Mouse (Mus musculus): ENCODE data around the gene Plxna1. TPM values are rescaled to one million over a fixed set of nuclear protein-coding genes. Genes with fewer than 3 reads are reported as not detected.

Gene Plxna1
- polyA plus RNA-seq, 1 experiment from 2014 or later, result 21.6 TPM

GRCm38 (mm10) chr6:89397919-89398318 is 35.5 kb upstream of the Plxna1 start:
- no peak overlapping the region for H3K4me2 ChIP-seq (ENCODE audit: low read length)
- WGBS, result 85% methylated on average over 4 of the region's 4 CpGs
- H3K9me3 ChIP-seq (ENCODE audit: control insufficient read depth, low read length), result no peaks in the 10 kb centered on the region
- no peak overlapping the region for H3K9ac ChIP-seq (ENCODE audit: low read depth, low read length)
- H3K4me1 ChIP-seq (ENCODE audit: control insufficient read depth, insufficient read depth, low read depth, low read length), result no peaks in the 10 kb centered on the region
- no peak overlapping the region for H3K27ac ChIP-seq (ENCODE audit: low read depth, low read length)
- no peak for ATAC-seq
- H3K27me3 ChIP-seq (replicated peaks; ENCODE audit: control insufficient read depth, insufficient read depth, low read length), result no peaks in the 10 kb centered on the region
- no peaks in the 10 kb centered on the region for H3K36me3 ChIP-seq (ENCODE audit: control insufficient read depth, insufficient read depth, low read length)
- H3K4me3 ChIP-seq (ENCODE audit: low read length), result no peak overlapping the region

- WGBS, result 84% methylated on average over 2 of the region's 2 CpGs
- H3K36me3 ChIP-seq (ENCODE audit: control insufficient read depth, insufficient read depth, low read length), result no peaks in the 10 kb centered on the region
- no peak overlapping the region for H3K27ac ChIP-seq (ENCODE audit: low read depth, low read length)
- H3K9me3 ChIP-seq (ENCODE audit: control insufficient read depth, low read length), result no peaks in the 10 kb centered on the region
- no peak overlapping the region for H3K4me3 ChIP-seq (ENCODE audit: low read length)
- no peak overlapping the region for H3K4me2 ChIP-seq (ENCODE audit: low read length)
- no peak overlapping the region for H3K9ac ChIP-seq (ENCODE audit: low read depth, low read length)
- no peaks in the 10 kb centered on the region for H3K27me3 ChIP-seq (replicated peaks; ENCODE audit: control insufficient read depth, insufficient read depth, low read length)
- ATAC-seq, result no peak
- H3K4me1 ChIP-seq (ENCODE audit: control insufficient read depth, insufficient read depth, low read depth, low read length), result no peaks in the 10 kb centered on the region
Measured at GRCm38 (mm10) chr6:89393820-89394219, 31.4 kb upstream of the Plxna1 start.

DNA sequence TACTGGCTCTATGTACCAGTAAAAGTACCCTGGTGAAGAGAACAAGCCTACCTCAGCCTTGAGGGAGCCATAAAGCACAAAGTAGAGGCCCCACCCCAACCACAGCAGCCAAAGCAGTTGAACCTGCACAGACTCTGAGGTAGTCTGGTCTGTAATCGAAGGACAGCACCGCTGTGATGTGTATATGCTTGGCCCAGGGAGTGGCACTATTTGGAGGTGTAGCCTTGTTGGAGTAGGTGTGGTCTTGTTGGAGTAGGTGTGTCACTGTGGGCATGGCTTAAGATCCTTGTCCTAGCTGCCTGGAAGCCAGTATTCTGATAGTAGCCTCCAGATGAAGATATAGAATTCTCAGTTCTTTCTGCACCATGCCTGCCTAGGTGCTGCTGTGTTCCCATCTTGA is 29.8 kb upstream of the Plxna1 start:
- no peaks in the 10 kb centered on the region for H3K27me3 ChIP-seq (replicated peaks; ENCODE audit: control insufficient read depth, insufficient read depth, low read length)
- ATAC-seq, result no peak
- H3K4me1 ChIP-seq (ENCODE audit: control insufficient read depth, insufficient read depth, low read depth, low read length), result no peaks in the 10 kb centered on the region
- no peaks in the 10 kb centered on the region for H3K36me3 ChIP-seq (ENCODE audit: control insufficient read depth, insufficient read depth, low read length)
- 97% methylated on average over 2 of the region's 2 CpGs for WGBS
- H3K4me2 ChIP-seq (ENCODE audit: low read length), result no peak overlapping the region
- H3K9ac ChIP-seq (ENCODE audit: low read depth, low read length), result no peak overlapping the region
- H3K4me3 ChIP-seq (ENCODE audit: low read length), result no peak overlapping the region
- H3K27ac ChIP-seq (ENCODE audit: low read depth, low read length), result no peak overlapping the region
- H3K9me3 ChIP-seq (ENCODE audit: control insufficient read depth, low read length), result no peaks in the 10 kb centered on the region

- Histone ChIP-seq H3K36me3 (ENCODE audit: control insufficient read depth, insufficient read depth, low read length) (no peaks in the 10 kb centered on the region), H3K9ac (ENCODE audit: low read depth, low read length) (no peak overlapping the region), H3K27me3 (replicated peaks; ENCODE audit: control insufficient read depth, insufficient read depth, low read length) (no peaks in the 10 kb centered on the region), H3K4me2 (ENCODE audit: low read length) (no peak overlapping the region), H3K4me1 (ENCODE audit: control insufficient read depth, insufficient read depth, low read depth, low read length) (no peaks in the 10 kb centered on the region), H3K27ac (ENCODE audit: low read depth, low read length) (no peak overlapping the region), H3K9me3 (ENCODE audit: control insufficient read depth, low read length) (no peaks in the 10 kb centered on the region), H3K4me3 (ENCODE audit: low read length) (no peak overlapping the region)
- 50% methylated on average over 7 of the region's 7 CpGs for WGBS
- ATAC-seq, result 0 out of 2 replicates have a peak, but pooled peaks have one; percentile 58
Measured at GRCm38 (mm10) chr6:89389771-89390170, 27.4 kb upstream of the Plxna1 start.

GRCm38 (mm10) chr6:89386956-89387355 is 24.5 kb upstream of the Plxna1 start:
- Histone ChIP-seq H3K4me2 (ENCODE audit: low read length) (no peak overlapping the region), H3K9me3 (ENCODE audit: control insufficient read depth, low read length) (no peaks in the 10 kb centered on the region), H3K27me3 (replicated peaks; ENCODE audit: control insufficient read depth, insufficient read depth, low read length) (no peaks in the 10 kb centered on the region), H3K9ac (ENCODE audit: low read depth, low read length) (no peak overlapping the region), H3K36me3 (ENCODE audit: control insufficient read depth, insufficient read depth, low read length) (no peaks in the 10 kb centered on the region), H3K4me1 (ENCODE audit: control insufficient read depth, insufficient read depth, low read depth, low read length) (no peaks in the 10 kb centered on the region), H3K27ac (ENCODE audit: low read depth, low read length) (no peak overlapping the region), H3K4me3 (ENCODE audit: low read length) (no peak overlapping the region)
- no peak for ATAC-seq
- WGBS, result 86% methylated on average over 1 of the region's 1 CpGs

GRCm38 (mm10) chr6:89384699-89385098 is 22.3 kb upstream of the Plxna1 start:
- 100% methylated on average over 2 of the region's 2 CpGs for WGBS
- Histone ChIP-seq H3K27me3 (replicated peaks; ENCODE audit: control insufficient read depth, insufficient read depth, low read length) (no peaks in the 10 kb centered on the region), H3K9me3 (ENCODE audit: control insufficient read depth, low read length) (no peaks in the 10 kb centered on the region), H3K27ac (ENCODE audit: low read depth, low read length) (no peak overlapping the region), H3K36me3 (ENCODE audit: control insufficient read depth, insufficient read depth, low read length) (no peaks in the 10 kb centered on the region), H3K4me3 (ENCODE audit: low read length) (no peak overlapping the region), H3K9ac (ENCODE audit: low read depth, low read length) (no peak overlapping the region), H3K4me2 (ENCODE audit: low read length) (no peak overlapping the region), H3K4me1 (ENCODE audit: control insufficient read depth, insufficient read depth, low read depth, low read length) (no peaks in the 10 kb centered on the region)
- ATAC-seq, result no peak

- Histone ChIP-seq H3K9me3 (ENCODE audit: control insufficient read depth, low read length) (no peaks in the 10 kb centered on the region), H3K9ac (ENCODE audit: low read depth, low read length) (no peak overlapping the region), H3K27ac (ENCODE audit: low read depth, low read length) (no peak overlapping the region), H3K27me3 (replicated peaks; ENCODE audit: control insufficient read depth, insufficient read depth, low read length) (no peaks in the 10 kb centered on the region), H3K36me3 (ENCODE audit: control insufficient read depth, insufficient read depth, low read length) (no peaks in the 10 kb centered on the region), H3K4me2 (ENCODE audit: low read length) (no peak overlapping the region), H3K4me3 (ENCODE audit: low read length) (no peak overlapping the region), H3K4me1 (ENCODE audit: control insufficient read depth, insufficient read depth, low read depth, low read length) (no peaks in the 10 kb centered on the region)
- ATAC-seq, result no peak
- WGBS, result 24% methylated on average over 5 of the region's 5 CpGs
Measured at GRCm38 (mm10) chr6:89381851-89382250, 19.4 kb upstream of the Plxna1 start.

- H3K4me2 ChIP-seq (ENCODE audit: low read length), result no peak overlapping the region
- no peaks in the 10 kb centered on the region for H3K27me3 ChIP-seq (replicated peaks; ENCODE audit: control insufficient read depth, insufficient read depth, low read length)
- no peak overlapping the region for H3K9ac ChIP-seq (ENCODE audit: low read depth, low read length)
- no peaks in the 10 kb centered on the region for H3K9me3 ChIP-seq (ENCODE audit: control insufficient read depth, low read length)
- no peak overlapping the region for H3K4me3 ChIP-seq (ENCODE audit: low read length)
- no peaks in the 10 kb centered on the region for H3K4me1 ChIP-seq (ENCODE audit: control insufficient read depth, insufficient read depth, low read depth, low read length)
- WGBS, result 37% methylated on average over 3 of the region's 3 CpGs
- ATAC-seq, result no peak
- H3K36me3 ChIP-seq (ENCODE audit: control insufficient read depth, insufficient read depth, low read length), result no peaks in the 10 kb centered on the region
- no peak overlapping the region for H3K27ac ChIP-seq (ENCODE audit: low read depth, low read length)
Measured at GRCm38 (mm10) chr6:89381172-89381571, 18.8 kb upstream of the Plxna1 start.

DNA sequence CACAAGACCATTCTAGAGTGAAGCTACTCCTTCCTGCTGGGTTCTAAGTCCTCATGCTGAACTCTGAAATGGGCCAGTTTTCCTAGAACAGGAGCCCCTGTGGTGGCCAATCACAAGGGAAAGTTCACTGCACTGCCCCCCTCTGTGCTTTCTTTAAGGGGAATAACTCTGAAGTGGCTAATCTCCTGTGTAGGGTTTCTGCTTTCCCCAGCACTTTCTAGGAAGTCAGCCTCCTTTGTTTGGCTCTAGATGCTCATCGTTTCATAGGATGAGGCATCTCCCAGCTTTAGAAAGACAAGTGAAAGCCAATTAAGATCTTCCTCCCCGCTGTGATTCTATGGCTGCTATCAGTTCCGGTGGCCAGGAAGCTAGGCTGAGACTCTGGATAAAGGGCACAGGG is 18.3 kb upstream of the Plxna1 start:
- no peaks in the 10 kb centered on the region for H3K27me3 ChIP-seq (replicated peaks; ENCODE audit: control insufficient read depth, insufficient read depth, low read length)
- H3K9ac ChIP-seq (ENCODE audit: low read depth, low read length), result no peak overlapping the region
- no peak overlapping the region for H3K4me3 ChIP-seq (ENCODE audit: low read length)
- 25% methylated on average over 3 of the region's 3 CpGs for WGBS
- no peaks in the 10 kb centered on the region for H3K9me3 ChIP-seq (ENCODE audit: control insufficient read depth, low read length)
- no peak overlapping the region for H3K4me2 ChIP-seq (ENCODE audit: low read length)
- H3K36me3 ChIP-seq (ENCODE audit: control insufficient read depth, insufficient read depth, low read length), result no peaks in the 10 kb centered on the region
- ATAC-seq, result no peak
- H3K4me1 ChIP-seq (ENCODE audit: control insufficient read depth, insufficient read depth, low read depth, low read length), result no peaks in the 10 kb centered on the region
- no peak overlapping the region for H3K27ac ChIP-seq (ENCODE audit: low read depth, low read length)

- Histone ChIP-seq H3K4me2 (ENCODE audit: low read length) (no peak overlapping the region), H3K9ac (ENCODE audit: low read depth, low read length) (no peak overlapping the region), H3K27me3 (replicated peaks; ENCODE audit: control insufficient read depth, insufficient read depth, low read length) (no peaks in the 10 kb centered on the region), H3K4me3 (ENCODE audit: low read length) (no peak overlapping the region), H3K9me3 (ENCODE audit: control insufficient read depth, low read length) (no peaks in the 10 kb centered on the region), H3K36me3 (ENCODE audit: control insufficient read depth, insufficient read depth, low read length) (no peaks in the 10 kb centered on the region), H3K27ac (ENCODE audit: low read depth, low read length) (no peak overlapping the region), H3K4me1 (ENCODE audit: control insufficient read depth, insufficient read depth, low read depth, low read length) (no peaks in the 10 kb centered on the region)
- 67% methylated on average over 2 of the region's 2 CpGs for WGBS
- ATAC-seq, result no peak
Measured at GRCm38 (mm10) chr6:89378264-89378663, 15.8 kb upstream of the Plxna1 start.

Data from hindbrain, embryonic 16.5 days (tissue).